In genomic region chr1:182107251-182107650, GRCm38 (mm10) we compare ENCODE assay signal across 24 mouse cellular contexts. TPM values are rescaled to one million over a fixed set of nuclear protein-coding genes. Genes with fewer than 3 reads are reported as not detected.
"Had no signal": no experiment of that assay in that cellular context is flagged by ENCODE, and none has a peak within 500 bp of the region (broad histone marks: within the 10 kb centered on the region; RNA-seq: fewer than 3 reads in every experiment).

No protein-coding gene starts in this region.

- H3K4me2 ChIP-seq: limb, embryonic 15.5 days; liver, embryonic 12.5 days; lung, embryonic 15.5 days; midbrain, embryonic 11.5 days; midbrain, embryonic 15.5 days; neural tube, embryonic 12.5 days had no signal

- H3K27me3 ChIP-seq: limb, embryonic 15.5 days; liver, embryonic 12.5 days; lung, embryonic 15.5 days; midbrain, embryonic 15.5 days; neural tube, embryonic 12.5 days had no signal

- H3K9ac ChIP-seq: limb, embryonic 15.5 days; liver, embryonic 12.5 days; lung, embryonic 15.5 days; midbrain, embryonic 15.5 days; neural tube, embryonic 12.5 days had no signal

- H3K9me3 ChIP-seq: limb, embryonic 15.5 days; liver, embryonic 12.5 days; lung, embryonic 15.5 days; megakaryocyte, embryonic 14.5 days; midbrain, embryonic 15.5 days; neural tube, embryonic 12.5 days had no signal

- H3K36me3 ChIP-seq: limb, embryonic 15.5 days; liver, embryonic 12.5 days; lung, embryonic 15.5 days; midbrain, embryonic 15.5 days; neural tube, embryonic 12.5 days had no signal

- DNase-seq: kidney, postnatal 14 days; lung, postnatal 14 days; retina, postnatal 1 day; right cerebral cortex, postnatal 4 days; thymus, postnatal 4 days had no signal

- ATAC-seq: liver, embryonic 12.5 days; midbrain, embryonic 15.5 days had no signal

- H3K4me1 ChIP-seq: midbrain, embryonic 15.5 days had no signal

- H3K27ac ChIP-seq: left cerebral cortex, adult 2 months; limb, embryonic 15.5 days; liver, embryonic 12.5 days; midbrain, embryonic 15.5 days; neural tube, embryonic 12.5 days had no signal

- H3K4me3 ChIP-seq: left cerebral cortex, adult 2 months; limb, embryonic 15.5 days; liver, embryonic 12.5 days; lung, embryonic 15.5 days; megakaryocyte, embryonic 14.5 days; midbrain, embryonic 15.5 days; neural tube, embryonic 12.5 days had no signal

RNA-seq across cellular contexts. Expression of gene Vmn1r1, which starts 57.0 kb away (rescaled TPM):
- total RNA-seq: layer of hippocampus, adult 8-10 months; layer of hippocampus, postnatal 14 days; left cerebral cortex, adult 2 months; left cerebral cortex, postnatal 25 days; monocyte, adult 5-6 weeks; neutrophil, adult 5-6 weeks had no signal
- polyA plus RNA-seq: large intestine, adult 2 months; limb, embryonic 11.5 days; limb, embryonic 15.5 days; liver, embryonic 12.5 days; liver, embryonic 16.5 days; lung, embryonic 15.5 days; macrophage; midbrain, embryonic 11.5 days; midbrain, embryonic 15.5 days; neural tube, embryonic 12.5 days; spleen, adult 2 months; stomach, embryonic 16.5 days had no signal
